In the genomic region with DNA sequence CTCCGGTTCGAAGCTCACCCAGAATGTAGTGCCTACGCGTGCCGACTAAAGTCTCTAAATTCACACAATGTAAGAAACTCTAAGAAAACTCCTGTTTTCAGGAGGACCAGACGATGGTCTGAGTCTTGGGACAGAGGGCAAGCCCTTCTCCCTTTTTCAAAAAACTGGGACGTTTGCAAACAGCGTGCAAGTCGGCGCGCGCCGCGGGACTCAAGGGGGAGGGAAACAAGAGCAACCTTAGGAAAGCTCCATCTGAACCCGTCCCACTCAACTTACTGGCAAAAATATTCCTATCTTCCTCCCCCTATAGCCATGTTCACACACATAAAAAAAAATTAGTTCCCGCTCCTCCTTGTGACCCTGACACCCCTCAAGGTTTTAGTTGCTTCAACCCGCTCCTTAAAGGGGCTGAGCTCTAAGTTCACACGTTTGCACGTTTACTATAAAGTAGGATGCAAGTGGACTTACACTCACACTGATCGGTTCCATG, we compare ENCODE assay signal across 8 mouse cellular contexts. TPM values are rescaled to one million over a fixed set of nuclear protein-coding genes. Genes with fewer than 3 reads are reported as not detected.
A peak's percentile ranks its signal among the peaks of the same experiment; 100 is the strongest.
DNase-seq lines count a peak whose midpoint lies in the region; ATAC-seq and TF ChIP-seq lines count a peak whose summit lies in the region.

No protein-coding gene starts in this region.

- no peak for TF ChIP-seq POLR2A in myocyte (IDR thresholded peaks at IDR 0.05; ENCODE audit: insufficient read length, low read depth)

- peak overlapping the region; percentile 60 for H3K9ac ChIP-seq in forebrain, postnatal 0 days

- DNase-seq in layer of hippocampus, adult 2 months (ENCODE audit: low spot score in 2 of 2) = no peak
- DNase-seq in layer of hippocampus, adult 8-10 months (ENCODE audit: low spot score in 2 of 2) = no peak
- DNase-seq in forebrain, postnatal 0 days = no peak
- peak; percentile 67 for DNase-seq in limb, embryonic 10.5 days (ENCODE audit: low spot score)
- DNase-seq in layer of hippocampus, adult 11-12 months (ENCODE audit: low spot score) = no peak
- DNase-seq in layer of hippocampus, postnatal 14 days (ENCODE audit: low spot score in 2 of 2) = no peak

- ATAC-seq in activated CD4-positive, CD25-positive, alpha-beta regulatory T cell, adult 4 months = peak; percentile 4
- ATAC-seq in forebrain, postnatal 0 days = no peak

- peak overlapping the region; percentile 94 for H3K4me2 ChIP-seq in forebrain, postnatal 0 days (ENCODE audit: low read depth)
- H3K4me2 ChIP-seq in myocyte (ENCODE audit: low read depth) = peak overlapping the region; percentile 88

- H3K4me1 ChIP-seq in forebrain, postnatal 0 days (ENCODE audit: insufficient read depth) = peaks cover 32% of the 10 kb centered on the region
- H3K4me1 ChIP-seq in limb, embryonic 10.5 days = peaks cover 48% of the 10 kb centered on the region

- H3K9me3 ChIP-seq in forebrain, postnatal 0 days (ENCODE audit: low read length) = no peaks in the 10 kb centered on the region
- no peaks in the 10 kb centered on the region for H3K9me3 ChIP-seq in limb, embryonic 10.5 days (replicated peaks)

- H3K27ac ChIP-seq in layer of hippocampus, adult 2 months = peak overlapping the region; percentile 83; the same call in 1 of the 2 replicates
- peak overlapping the region; percentile 71 for H3K27ac ChIP-seq in forebrain, postnatal 0 days (ENCODE audit: low read depth, low read length)
- peak overlapping the region; percentile 50 for H3K27ac ChIP-seq in limb, embryonic 10.5 days

- under 1% methylated on average over 20 of the region's 20 CpGs for WGBS in forebrain, postnatal 0 days
- under 1% methylated on average over 20 of the region's 20 CpGs for WGBS in limb, embryonic 10.5 days

- H3K4me3 ChIP-seq in layer of hippocampus, adult 2 months = peak overlapping the region; percentile 60
- H3K4me3 ChIP-seq in forebrain, postnatal 0 days (ENCODE audit: low read depth, low read length) = peak overlapping the region; percentile 62
- peak overlapping the region; percentile 58 for H3K4me3 ChIP-seq in limb, embryonic 10.5 days
- peak overlapping the region; percentile 62 for H3K4me3 ChIP-seq in myocyte

- TF ChIP-seq CTCF in layer of hippocampus, adult 2 months (conservative IDR thresholded peaks at IDR 0.05) = no peak
- TF ChIP-seq CTCF in forebrain, postnatal 0 days (IDR thresholded peaks at IDR 0.05; ENCODE audit: low read depth) = no peak

- peaks cover 17% of the 10 kb centered on the region for H3K79me2 ChIP-seq in myocyte (ENCODE audit: control insufficient read depth, insufficient read depth)

- H3K27me3 ChIP-seq in forebrain, postnatal 0 days (ENCODE audit: insufficient read depth, low read length) = no peaks in the 10 kb centered on the region
- H3K27me3 ChIP-seq in limb, embryonic 10.5 days (ENCODE audit: low read depth, poor library complexity, severe bottlenecking) = peaks cover 65% of the 10 kb centered on the region
- H3K27me3 ChIP-seq in myocyte (ENCODE audit: control insufficient read depth, insufficient read depth, insufficient read length) = no peaks in the 10 kb centered on the region

- peak overlapping the region; percentile 23 for H3ac ChIP-seq in myocyte (ENCODE audit: control insufficient read depth, insufficient read length)

- H3K36me3 ChIP-seq in forebrain, postnatal 0 days (ENCODE audit: insufficient read depth) = no peaks in the 10 kb centered on the region
- no peaks in the 10 kb centered on the region for H3K36me3 ChIP-seq in limb, embryonic 10.5 days
- H3K36me3 ChIP-seq in myocyte (ENCODE audit: control insufficient read depth, insufficient read depth) = no peaks in the 10 kb centered on the region

TF ChIP-seq in myocyte, 11 proteins besides CTCF, POLR2A, EP300 and RAD21:
- TF ChIP-seq MYOG (IDR thresholded peaks at IDR 0.05; ENCODE audit: control insufficient read depth in 1 of 3, insufficient read depth in 1 of 3, insufficient read length in 2 of 3, low read depth in 2 of 3) = no peak
- TF ChIP-seq REST (IDR thresholded peaks at IDR 0.05; ENCODE audit: insufficient read depth, insufficient read length) = no peak
- no peak for TF ChIP-seq POLR2AphosphoS2 (IDR thresholded peaks at IDR 0.05; ENCODE audit: insufficient read length, low read depth)
- TF ChIP-seq TCF12 (IDR thresholded peaks at IDR 0.05; ENCODE audit: insufficient read depth, poor library complexity, severe bottlenecking) = no peak

RNA-seq across cellular contexts. Expression of a gene that starts 0.3 kb away (rescaled TPM):
- total RNA-seq in layer of hippocampus, adult 2 months (2021) = 1 to 10 TPM; 6.0 to 6.7 TPM
- total RNA-seq in layer of hippocampus, adult 8-10 months (2022) = 1 to 10 TPM; 2.8 to 6.0 (median 5.6) TPM
- 10 to 100 TPM in 1 of 2 experiments, 1 to 10 TPM in 1; 7.4 to 16.6 TPM for polyA plus RNA-seq in activated CD4-positive, CD25-positive, alpha-beta regulatory T cell, adult 4 months (2017; shearing (Covaris generic))
- 41.3 and 44.9 TPM in 2 replicates for total RNA-seq in forebrain, postnatal 0 days (2014; rRNA removed)
- polyA plus RNA-seq in forebrain, postnatal 0 days (2015; fragmentation: Nextera tagmentation; extraction: Ambion mirVana) = 4.9 and 5.8 TPM in 2 replicates
- polyA plus RNA-seq in limb, embryonic 10.5 days (2016; fragmentation: Nextera tagmentation; extraction: Ambion mirVana) = 1.8 and 2.1 TPM in 2 replicates
- 5.1 TPM for polyA plus RNA-seq in myocyte (2012; fragmentation: generic; extraction: Trizol)
- total RNA-seq in layer of hippocampus, postnatal 14 days (2021) = 10 to 100 TPM; 10.2 to 17.0 TPM
